Mouse (Mus musculus): ENCODE measurements around the gene Ddr2. TPM values are rescaled to one million over a fixed set of nuclear protein-coding genes. Genes with fewer than 3 reads are reported as not detected.
"Not testable (repeated sequence)": the region's sequence is repeated elsewhere in the genome, so short reads cannot be mapped to it uniquely, and the experiment has no call there.

Ddr2 gene
- polyA plus RNA-seq, 1 experiment from 2014 or later: 1.4 TPM

- H3K4me2 ChIP-seq (ENCODE audit: low read depth, low read length): no peak overlapping the region
- no peak overlapping the region for H3K4me3 ChIP-seq (ENCODE audit: low read depth, low read length)
- no peak overlapping the region for H3K9ac ChIP-seq (replicated peaks)
- ATAC-seq (no peak), DNase-seq (no peak)
- H3K36me3 ChIP-seq (replicated peaks; ENCODE audit: insufficient read depth, low read length): no peaks in the 10 kb centered on the region
- TF ChIP-seq EP300 (IDR thresholded peaks at IDR 0.05; ENCODE audit: low read depth) (no peak), CTCF (IDR thresholded peaks at IDR 0.05; ENCODE audit: low read depth) (no peak)
- no peak overlapping the region for H3K27ac ChIP-seq (ENCODE audit: low read depth)
- 86% methylated on average over 10 of the region's 10 CpGs for WGBS (ENCODE audit: insufficient replicate concordance)
- H3K27me3 ChIP-seq (ENCODE audit: insufficient read depth, low read length): no peaks in the 10 kb centered on the region
- H3K4me1 ChIP-seq (ENCODE audit: insufficient read depth): no peaks in the 10 kb centered on the region
- no peaks in the 10 kb centered on the region for H3K9me3 ChIP-seq (ENCODE audit: low read length)
Measured at GRCm38 (mm10) chr1:170112261-170112660, 1.7 kb upstream of the Ddr2 start.

- Histone ChIP-seq H3K4me3 (ENCODE audit: low read depth, low read length) (no peak overlapping the region), H3K4me2 (ENCODE audit: low read depth, low read length) (no peak overlapping the region), H3K27ac (ENCODE audit: low read depth) (no peak overlapping the region), H3K9me3 (ENCODE audit: low read length) (no peaks in the 10 kb centered on the region), H3K36me3 (replicated peaks; ENCODE audit: insufficient read depth, low read length) (no peaks in the 10 kb centered on the region), H3K4me1 (ENCODE audit: insufficient read depth) (no peaks in the 10 kb centered on the region), H3K9ac (replicated peaks) (no peak overlapping the region), H3K27me3 (ENCODE audit: insufficient read depth, low read length) (no peaks in the 10 kb centered on the region)
- TF ChIP-seq CTCF (IDR thresholded peaks at IDR 0.05; ENCODE audit: low read depth) (no peak), EP300 (IDR thresholded peaks at IDR 0.05; ENCODE audit: low read depth) (no peak)
- ATAC-seq (no peak), DNase-seq (no peak)
- 83% methylated on average over 16 of the region's 16 CpGs for WGBS (ENCODE audit: insufficient replicate concordance)
Measured at GRCm38 (mm10) chr1:170111651-170112226, 1.2 kb upstream of the Ddr2 start.

- no peak overlapping the region for H3K4me3 ChIP-seq (ENCODE audit: low read depth, low read length)
- no peak overlapping the region for H3K9ac ChIP-seq (replicated peaks)
- no peaks in the 10 kb centered on the region for H3K27me3 ChIP-seq (ENCODE audit: insufficient read depth, low read length)
- ATAC-seq: no peak
- H3K4me2 ChIP-seq (ENCODE audit: low read depth, low read length): no peak overlapping the region
- no peak for TF ChIP-seq CTCF (IDR thresholded peaks at IDR 0.05; ENCODE audit: low read depth)
- no peak for TF ChIP-seq EP300 (IDR thresholded peaks at IDR 0.05; ENCODE audit: low read depth)
- H3K4me1 ChIP-seq (ENCODE audit: insufficient read depth): no peaks in the 10 kb centered on the region
- no peak overlapping the region for H3K27ac ChIP-seq (ENCODE audit: low read depth)
- no peak for DNase-seq
- H3K9me3 ChIP-seq (ENCODE audit: low read length): no peaks in the 10 kb centered on the region
- H3K36me3 ChIP-seq (replicated peaks; ENCODE audit: insufficient read depth, low read length): no peaks in the 10 kb centered on the region
- WGBS (ENCODE audit: insufficient replicate concordance): 76% methylated on average over 19 of the region's 19 CpGs
Measured at GRCm38 (mm10) chr1:170109776-170110515, 616 bp downstream of the Ddr2 start.

GRCm38 (mm10) chr1:170102814-170103213, 7.7 kb downstream of the Ddr2 start:
- H3K9ac ChIP-seq (replicated peaks); ATAC-seq; H3K27ac ChIP-seq (ENCODE audit: low read depth); H3K4me1 ChIP-seq (ENCODE audit: insufficient read depth); H3K4me3 ChIP-seq (ENCODE audit: low read depth, low read length); H3K36me3 ChIP-seq (replicated peaks; ENCODE audit: insufficient read depth, low read length); H3K4me2 ChIP-seq (ENCODE audit: low read depth, low read length); H3K27me3 ChIP-seq (ENCODE audit: insufficient read depth, low read length); H3K9me3 ChIP-seq (ENCODE audit: low read length); DNase-seq: not testable (repeated sequence)
- 71% methylated on average over 6 of the region's 6 CpGs for WGBS (ENCODE audit: insufficient replicate concordance)

GRCm38 (mm10) chr1:170086631-170087030, 23.9 kb downstream of the Ddr2 start:
- no peaks in the 10 kb centered on the region for H3K9me3 ChIP-seq (ENCODE audit: low read length)
- H3K9ac ChIP-seq (replicated peaks): no peak overlapping the region
- H3K36me3 ChIP-seq (replicated peaks; ENCODE audit: insufficient read depth, low read length): no peaks in the 10 kb centered on the region
- TF ChIP-seq CTCF (IDR thresholded peaks at IDR 0.05; ENCODE audit: low read depth): no peak
- TF ChIP-seq EP300 (IDR thresholded peaks at IDR 0.05; ENCODE audit: low read depth): no peak
- WGBS (ENCODE audit: insufficient replicate concordance): 84% methylated on average over 7 of the region's 7 CpGs
- no peak for ATAC-seq
- no peak overlapping the region for H3K4me2 ChIP-seq (ENCODE audit: low read depth, low read length)
- no peak overlapping the region for H3K4me3 ChIP-seq (ENCODE audit: low read depth, low read length)
- H3K27me3 ChIP-seq (ENCODE audit: insufficient read depth, low read length): no peaks in the 10 kb centered on the region
- no peaks in the 10 kb centered on the region for H3K4me1 ChIP-seq (ENCODE audit: insufficient read depth)
- no peak for DNase-seq
- no peak overlapping the region for H3K27ac ChIP-seq (ENCODE audit: low read depth)

GRCm38 (mm10) chr1:170084151-170084796, 26.3 kb downstream of the Ddr2 start:
- no peaks in the 10 kb centered on the region for H3K36me3 ChIP-seq (replicated peaks; ENCODE audit: insufficient read depth, low read length)
- no peaks in the 10 kb centered on the region for H3K4me1 ChIP-seq (ENCODE audit: insufficient read depth)
- no peak for TF ChIP-seq CTCF (IDR thresholded peaks at IDR 0.05; ENCODE audit: low read depth)
- no peak for TF ChIP-seq EP300 (IDR thresholded peaks at IDR 0.05; ENCODE audit: low read depth)
- H3K27me3 ChIP-seq (ENCODE audit: insufficient read depth, low read length): no peaks in the 10 kb centered on the region
- WGBS (ENCODE audit: insufficient replicate concordance): 78% methylated on average over 12 of the region's 12 CpGs
- H3K27ac ChIP-seq (ENCODE audit: low read depth): no peak overlapping the region
- DNase-seq (no peak), ATAC-seq (no peak)
- no peak overlapping the region for H3K9ac ChIP-seq (replicated peaks)
- H3K4me3 ChIP-seq (ENCODE audit: low read depth, low read length): no peak overlapping the region
- no peak overlapping the region for H3K4me2 ChIP-seq (ENCODE audit: low read depth, low read length)
- no peaks in the 10 kb centered on the region for H3K9me3 ChIP-seq (ENCODE audit: low read length)

Measured in liver, postnatal 0 days (tissue).